Mouse (Mus musculus) gastrocnemius, postnatal 14 days (tissue): Measurements from ENCODE around the gene Arid3b. TPM values are rescaled to one million over a fixed set of nuclear protein-coding genes. Genes with fewer than 3 reads are reported as not detected.

Source experiments
- DNase-seq: peaks from one replicate; pipeline ENCODE4 v3.0.0; 2021; ENCODE audit warnings: mixed read lengths
- intact Hi-C: fragments of 180-260 bp; cut with DNase I; formaldehyde crosslinking; loops from one replicate; pipeline ENCODE4 v1.15.1; 2025; ENCODE audit warnings: low total_unique reads
- total RNA-seq, 2 experiments: library from RNA; stranded (reverse); gene quantifications; 2 replicates each; pipeline ENCODE4 v1.2.3; 2021

Gene Arid3b
- total RNA-seq, 2 experiments from 2014 or later: 1.2 to 2.0 TPM

DNA sequence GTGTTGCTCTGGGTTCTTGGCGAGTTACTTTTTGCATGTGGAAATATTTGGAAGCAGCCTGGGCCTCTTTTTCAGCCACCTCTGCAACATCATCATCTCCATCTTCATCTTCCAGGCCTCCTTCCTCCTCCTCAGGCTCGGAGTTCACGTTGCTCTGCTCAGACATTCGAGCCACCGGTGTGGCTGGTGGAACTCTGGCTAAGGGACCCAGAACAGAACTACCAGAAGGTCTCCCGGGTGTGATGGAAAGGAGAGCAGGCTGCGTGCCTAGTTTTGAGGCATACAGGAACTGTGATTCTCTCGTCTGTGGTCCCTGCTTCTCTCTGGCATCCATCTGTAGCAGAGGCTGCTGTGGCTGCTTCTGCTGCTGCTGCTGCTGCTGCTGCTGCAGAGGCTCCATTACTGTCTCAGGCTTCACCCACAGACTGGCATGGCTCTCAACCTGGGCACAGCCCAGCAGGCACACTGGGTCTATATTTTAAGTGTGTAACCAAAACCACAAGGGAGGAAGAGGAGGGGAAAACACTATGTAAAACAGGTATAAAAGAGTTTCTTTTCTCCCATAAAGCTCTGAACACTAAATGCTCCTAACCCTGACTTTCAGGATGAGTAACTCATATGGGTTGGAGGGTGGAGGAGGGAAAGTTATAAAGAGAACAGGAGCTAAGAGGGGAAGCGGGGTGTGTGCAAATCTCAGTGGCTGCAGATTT, 2.7 kb downstream of the Arid3b start:
- intact Hi-C loops: loop anchor here (10.0 kb wide), 1 partner anchor 59 kb away; no protein-coding TSS in a partner anchor
- DNase-seq: no peak

DNA sequence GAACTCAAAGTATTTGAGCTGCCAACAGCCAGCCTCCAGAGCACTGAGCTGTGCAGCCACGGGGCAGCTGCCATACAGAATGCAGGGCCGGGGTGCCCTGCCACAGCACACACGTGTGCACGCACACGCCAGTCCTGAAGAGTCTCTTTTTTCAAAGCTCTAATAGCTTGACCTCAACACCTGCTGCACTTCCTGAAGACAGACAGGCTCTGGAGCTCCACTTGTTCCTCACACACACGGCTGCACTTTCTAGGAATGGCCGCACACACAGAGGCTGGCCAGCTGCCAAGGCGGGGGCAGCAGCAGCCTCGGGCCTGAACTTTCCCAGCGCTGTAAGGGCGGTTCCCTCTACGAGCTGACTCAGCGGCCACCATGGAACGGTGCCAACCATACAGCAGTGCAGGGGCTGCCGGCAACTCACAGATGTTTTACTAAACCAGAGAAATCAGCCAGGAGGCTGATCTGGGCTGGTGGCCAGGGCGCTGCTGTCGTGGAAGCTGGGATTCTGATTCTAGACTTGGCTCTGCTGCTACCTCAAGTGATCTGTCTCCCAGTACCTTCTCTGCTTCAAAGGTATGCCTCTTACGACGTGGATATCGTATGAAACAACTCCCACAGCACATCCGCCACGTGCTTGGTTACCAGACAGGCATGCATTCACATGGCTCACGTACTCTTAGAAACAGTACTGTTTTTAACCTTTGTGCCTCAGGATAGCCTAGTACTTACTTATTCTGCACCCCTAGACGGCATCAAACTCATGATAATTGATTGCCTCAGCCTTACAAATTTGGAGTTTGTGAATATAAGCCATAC, 5.1 kb downstream of the Arid3b start:
- intact Hi-C loops: loop anchor here (10.0 kb wide), 1 partner anchor 57 kb away; no protein-coding TSS in a partner anchor
- DNase-seq: peak; percentile 97

- intact Hi-C loops: loop anchor here (10.0 kb wide), 1 partner anchor 55 kb away; no protein-coding TSS in a partner anchor
- DNase-seq: no peak
Observed at GRCm38 (mm10) chr9:57829812-57830557, 6.6 kb downstream of the Arid3b start.

DNA sequence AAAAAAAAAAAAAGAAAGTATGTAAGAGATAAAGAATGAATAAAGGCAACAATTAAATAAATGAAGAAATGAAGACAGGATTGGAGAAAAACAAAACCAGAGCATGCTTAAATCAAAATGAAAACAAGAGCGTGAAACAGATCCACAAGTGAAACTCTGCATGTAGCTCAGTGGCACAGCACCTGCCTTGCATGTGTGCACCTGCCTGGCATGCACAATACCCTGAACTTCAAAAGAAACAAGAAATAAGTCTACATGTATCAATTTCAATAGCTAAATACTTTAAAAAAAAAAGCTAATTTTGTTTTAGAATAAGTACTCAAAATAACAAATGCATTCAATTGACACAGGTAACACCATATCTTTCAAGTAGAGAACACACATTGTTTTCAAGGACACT, 13.2 kb downstream of the Arid3b start:
- intact Hi-C loops: no loop called here

GRCm38 (mm10) chr9:57822812-57823211, 13.8 kb downstream of the Arid3b start:
- DNase-seq: no peak
- intact Hi-C loops: no loop called here

More for the DNA sequence above, 13.2 kb downstream of the Arid3b start:
- DNase-seq: no peak

DNA sequence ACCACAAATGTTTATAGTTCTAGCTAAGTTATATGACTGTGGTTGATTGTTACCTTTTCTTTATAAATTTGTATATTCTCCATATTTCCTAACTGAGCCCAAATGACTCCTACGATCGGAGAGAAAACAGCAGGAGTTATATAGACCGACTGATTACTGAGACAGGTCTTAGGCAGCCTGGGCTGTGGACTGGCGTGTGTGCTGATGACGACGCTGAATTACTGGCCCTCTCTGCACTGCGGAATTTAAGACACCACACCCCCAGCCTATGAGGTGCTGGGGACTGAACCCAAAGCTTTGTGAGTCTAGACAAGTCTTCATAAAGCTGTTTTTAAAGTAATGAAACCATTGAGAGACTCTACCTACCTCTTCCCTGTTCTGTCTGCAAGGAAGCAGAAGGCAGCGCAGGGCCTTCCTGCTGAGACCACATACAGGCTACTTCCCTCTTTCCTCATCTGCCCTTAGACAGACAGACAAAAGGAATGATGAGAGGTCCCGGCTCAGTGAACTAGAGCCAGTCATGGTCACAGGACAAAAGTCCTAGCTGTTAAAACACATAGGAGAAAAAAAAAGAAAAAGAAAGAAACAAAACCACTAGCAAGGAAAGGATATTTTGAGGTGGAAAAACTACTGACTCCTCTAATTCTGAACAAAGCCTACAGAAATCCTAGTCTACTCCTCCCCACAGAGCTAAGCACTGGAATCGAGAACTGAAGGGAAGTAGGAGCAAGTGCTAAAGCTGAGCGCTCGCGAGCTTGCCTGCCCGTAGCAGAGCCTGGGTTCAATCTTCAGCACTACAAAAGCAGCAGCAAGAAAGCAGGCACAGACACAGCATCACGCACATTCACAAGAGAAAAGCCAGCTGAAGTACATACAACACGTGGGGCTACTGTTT, 16.2 kb downstream of the Arid3b start:
- no peak for DNase-seq
- intact Hi-C loops: no loop called here

GRCm38 (mm10) chr9:57817220-57817667, 19.3 kb downstream of the Arid3b start:
- peak; percentile 30 for DNase-seq
- intact Hi-C loops: no loop called here

GRCm38 (mm10) chr9:57814866-57815265, 21.7 kb downstream of the Arid3b start:
- no peak for DNase-seq

GRCm38 (mm10) chr9:57814014-57814413, 22.6 kb downstream of the Arid3b start:
- intact Hi-C loops: no loop called here
- DNase-seq: no peak

More at GRCm38 (mm10) chr9:57814866-57815265, 21.7 kb downstream of the Arid3b start:
- intact Hi-C loops: no loop called here

DNA sequence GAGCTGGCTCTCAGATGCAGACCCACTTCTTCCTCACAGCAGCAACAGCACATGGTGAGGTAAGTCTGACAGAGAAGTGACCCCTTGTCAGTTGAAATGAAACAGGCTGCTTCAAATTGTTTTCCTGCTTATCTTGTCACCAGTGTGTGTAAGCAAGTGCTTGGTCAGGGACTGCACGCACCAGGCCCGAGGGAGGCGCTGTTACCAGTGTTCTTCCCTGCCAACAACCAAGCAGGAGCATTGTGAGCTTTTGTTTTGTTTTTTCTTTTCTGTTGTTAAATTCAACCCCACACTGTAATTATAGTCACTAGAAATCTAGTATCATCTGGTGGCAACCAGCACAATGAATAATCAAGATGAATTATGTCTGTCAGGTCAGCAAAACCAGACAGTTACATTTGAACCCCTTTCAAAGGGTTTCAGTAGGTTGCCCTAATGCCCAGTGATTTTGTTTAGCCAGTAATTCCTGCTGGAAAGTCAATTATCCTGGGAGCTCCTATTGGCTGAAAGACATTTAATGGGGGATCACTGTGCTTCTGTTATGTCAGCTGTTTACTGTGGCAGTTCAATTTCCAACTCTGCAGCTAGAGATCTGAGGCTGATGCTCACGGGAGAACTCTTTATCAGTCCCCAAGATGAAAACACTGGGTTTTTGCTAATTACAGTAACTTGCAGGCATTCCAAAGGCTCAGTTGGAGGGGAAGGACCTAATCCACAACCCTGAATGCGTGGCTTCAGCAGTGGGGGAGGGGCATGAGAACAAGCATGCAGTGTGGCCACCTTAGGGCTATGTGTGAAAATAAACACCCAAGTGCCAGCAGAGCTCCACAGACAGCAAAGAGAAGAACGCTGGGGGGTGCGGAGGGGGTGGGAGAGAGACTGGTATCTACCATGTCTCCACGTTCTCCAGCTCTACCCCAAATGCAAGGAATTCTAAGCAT, 24.5 kb downstream of the Arid3b start:
- no peak for DNase-seq
- intact Hi-C loops: no loop called here

DNA sequence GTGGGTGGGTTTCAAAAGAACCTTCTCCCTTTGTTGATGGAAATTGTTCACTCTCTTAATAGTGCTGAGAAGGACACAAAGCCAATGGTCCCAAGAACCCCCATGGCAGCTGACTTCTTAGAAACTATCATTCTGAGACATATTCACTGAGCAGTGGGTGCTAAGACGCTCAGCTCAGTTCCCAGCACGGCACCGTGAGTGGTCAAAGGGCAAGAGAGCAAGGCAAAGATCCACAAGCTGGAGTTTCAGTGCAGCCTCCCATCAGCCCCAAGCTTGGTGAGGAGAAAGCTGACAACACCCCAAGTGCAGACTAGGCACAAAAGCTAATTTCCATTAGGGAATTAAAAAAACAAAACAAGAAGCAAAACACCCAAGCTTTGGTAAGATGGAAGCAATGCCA, 25.9 kb downstream of the Arid3b start:
- DNase-seq: no peak
- intact Hi-C loops: no loop called here

- intact Hi-C loops: no loop called here
- DNase-seq: no peak
Observed at GRCm38 (mm10) chr9:57808771-57809310, 27.8 kb downstream of the Arid3b start.

- intact Hi-C loops: no loop called here
- no peak for DNase-seq
Observed at GRCm38 (mm10) chr9:57807174-57807651, 29.4 kb downstream of the Arid3b start.

- no peak for DNase-seq
- intact Hi-C loops: no loop called here
Observed at GRCm38 (mm10) chr9:57806066-57806481, 30.5 kb downstream of the Arid3b start.

GRCm38 (mm10) chr9:57805087-57805737, 31.4 kb downstream of the Arid3b start:
- intact Hi-C loops: no loop called here
- DNase-seq: no peak

DNA sequence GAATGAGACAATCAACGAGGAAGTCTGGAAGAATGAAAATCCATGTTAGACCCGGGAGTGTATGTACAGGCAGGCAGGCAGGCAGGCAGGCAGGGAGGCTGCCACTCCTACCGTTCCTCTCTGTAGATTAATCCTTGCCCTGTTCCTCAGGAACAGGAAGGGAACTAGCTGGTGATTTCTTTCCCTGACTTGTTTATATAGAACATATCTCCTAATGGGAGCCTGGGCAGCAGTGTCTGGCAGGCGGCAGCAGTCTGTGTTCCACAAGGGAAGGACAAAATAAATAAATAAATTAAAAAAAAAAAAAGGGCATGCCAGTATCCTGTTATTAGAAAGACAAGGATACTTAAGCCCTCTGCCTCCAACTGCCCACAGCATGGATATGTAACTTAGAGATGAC, 32.8 kb downstream of the Arid3b start:
- intact Hi-C loops: no loop called here
- DNase-seq: no peak

DNA sequence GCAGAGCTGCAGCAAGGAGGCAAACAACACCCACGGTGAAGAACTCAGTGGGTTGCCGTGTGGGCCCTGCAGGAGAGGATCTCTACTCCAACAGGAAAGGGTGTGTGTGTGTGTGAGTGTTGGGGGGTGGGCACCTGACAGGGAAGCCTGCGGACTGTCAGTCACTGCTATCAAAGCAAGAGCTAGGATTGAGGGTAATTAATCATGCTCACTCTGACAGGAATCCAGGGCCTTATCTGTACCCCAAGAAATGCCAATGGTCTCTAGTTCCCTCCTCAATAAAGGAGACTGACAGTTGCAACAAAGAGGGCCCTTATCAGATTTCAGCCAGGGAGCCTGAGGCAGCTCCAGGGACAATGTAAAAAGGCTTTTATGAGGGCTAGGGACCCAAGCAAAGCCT, 33.5 kb downstream of the Arid3b start:
- intact Hi-C loops: no loop called here
- no peak for DNase-seq
